8 mouse cellular contexts compared by ENCODE assay signal in the genomic region with DNA sequence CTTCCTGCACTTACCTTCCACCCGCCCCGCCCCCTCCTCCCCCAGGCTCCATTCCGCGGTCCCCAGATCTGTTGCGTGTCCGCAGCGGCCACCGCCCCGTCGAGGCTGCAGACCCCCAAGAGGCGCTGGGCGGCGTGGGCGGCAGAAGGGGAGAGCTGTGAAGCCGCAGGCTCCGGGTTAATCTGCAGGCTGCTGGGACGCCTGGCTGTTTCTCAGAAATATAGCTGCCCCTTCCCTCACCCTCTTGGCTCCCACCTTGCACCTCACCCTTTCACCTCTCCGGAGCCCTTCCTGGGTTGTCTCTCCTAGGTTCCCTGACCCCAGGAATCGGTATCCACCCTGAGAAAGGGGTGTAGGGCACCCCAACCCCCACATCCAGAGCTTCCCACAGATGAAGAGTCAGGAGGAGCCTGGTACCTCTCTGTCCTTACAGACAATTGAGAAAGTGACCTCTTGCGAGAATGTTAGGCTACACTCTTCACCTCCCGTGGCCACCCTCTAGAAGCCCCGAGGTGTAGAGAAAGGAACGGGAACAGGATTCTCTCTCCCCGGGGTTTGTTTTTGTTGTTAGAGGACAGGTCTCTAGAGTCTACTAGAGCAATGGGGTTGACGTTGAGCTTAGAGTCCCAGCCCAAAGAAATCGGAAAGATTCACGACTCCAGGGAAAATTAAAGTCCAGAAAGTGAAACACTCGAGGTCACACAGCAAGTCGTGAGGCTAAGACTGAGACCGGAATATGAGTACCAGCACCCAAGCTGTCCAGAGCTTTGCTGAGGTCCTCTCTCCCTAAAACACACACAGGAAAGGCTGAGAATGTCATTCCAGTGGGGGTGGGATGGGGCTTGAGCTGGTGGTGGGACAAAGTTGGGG. TPM values are rescaled to one million over a fixed set of nuclear protein-coding genes. Genes with fewer than 3 reads are reported as not detected.
DNase-seq lines count a peak whose midpoint lies in the region; ATAC-seq and TF ChIP-seq lines count a peak whose summit lies in the region.

No protein-coding gene starts in this region.

- DNase-seq in left cerebral cortex, adult 2 months (ENCODE audit: extremely low spot score in 1 of 2, low spot score in 2 of 2) = no peak
- no peak for DNase-seq in left cerebral cortex, adult 18-20 months (ENCODE audit: low spot score in 2 of 2)
- no peak for DNase-seq in embryonic facial prominence, embryonic 14.5 days (ENCODE audit: low spot score)
- DNase-seq in right cerebral cortex, adult 2 months (ENCODE audit: low spot score in 2 of 2) = no peak
- DNase-seq in layer of hippocampus, postnatal 14 days (ENCODE audit: low spot score in 2 of 2) = no peak
- no peak for DNase-seq in yolk sac, embryonic 10.5 days (ENCODE audit: low spot score)

- peak overlapping the region; percentile 67 for H3K9ac ChIP-seq in embryonic facial prominence, embryonic 14.5 days (ENCODE audit: low read depth, low read length)
- peak overlapping the region; percentile 67 for H3K9ac ChIP-seq in intestine, embryonic 16.5 days (ENCODE audit: low read depth, low read length)
- peak overlapping the region; percentile 67 for H3K9ac ChIP-seq in neural tube, embryonic 14.5 days (replicated peaks; ENCODE audit: low read depth, low read length)

- H3K36me3 ChIP-seq in embryonic facial prominence, embryonic 14.5 days (ENCODE audit: control insufficient read depth, insufficient read depth, low read length) = no peaks in the 10 kb centered on the region
- H3K36me3 ChIP-seq in intestine, embryonic 16.5 days (ENCODE audit: control insufficient read depth, insufficient read depth, low read length) = peaks cover 10% of the 10 kb centered on the region; the same call in 1 of the 2 replicates
- H3K36me3 ChIP-seq in neural tube, embryonic 14.5 days (ENCODE audit: control insufficient read depth, insufficient read depth, low read length) = no peaks in the 10 kb centered on the region

- WGBS in embryonic facial prominence, embryonic 14.5 days = 5% methylated on average over 13 of the region's 30 CpGs
- WGBS in intestine, embryonic 16.5 days = 6% methylated on average over 22 of the region's 30 CpGs
- 4% methylated on average over 21 of the region's 30 CpGs for WGBS in neural tube, embryonic 14.5 days

- ATAC-seq in embryonic facial prominence, embryonic 14.5 days (ENCODE audit: low read depth) = peak; percentile 6; the same call in 1 of the 2 replicates
- peak; percentile 34; the same call in 1 of the 2 replicates for ATAC-seq in intestine, embryonic 16.5 days
- peak; percentile 22; the same call in 1 of the 2 replicates for ATAC-seq in neural tube, embryonic 14.5 days (ENCODE audit: low read depth)

- peak overlapping the region; percentile 58 for H3K4me3 ChIP-seq in left cerebral cortex, adult 2 months
- H3K4me3 ChIP-seq in embryonic facial prominence, embryonic 14.5 days (ENCODE audit: low read depth, low read length) = peak overlapping the region; percentile 62
- peak overlapping the region; percentile 69 for H3K4me3 ChIP-seq in intestine, embryonic 16.5 days (ENCODE audit: low read length)
- H3K4me3 ChIP-seq in neural tube, embryonic 14.5 days (ENCODE audit: low read depth, low read length) = peak overlapping the region; percentile 52

- peak overlapping the region; percentile 89 for H3K4me2 ChIP-seq in embryonic facial prominence, embryonic 14.5 days (ENCODE audit: low read depth, low read length)
- peak overlapping the region; percentile 77 for H3K4me2 ChIP-seq in intestine, embryonic 16.5 days (ENCODE audit: low read depth, low read length)
- peak overlapping the region; percentile 79 for H3K4me2 ChIP-seq in neural tube, embryonic 14.5 days (ENCODE audit: low read depth, low read length)

- H3K27ac ChIP-seq in left cerebral cortex, adult 2 months = no peak overlapping the region
- no peak overlapping the region for H3K27ac ChIP-seq in embryonic facial prominence, embryonic 14.5 days (replicated peaks; ENCODE audit: low read depth, low read length)
- H3K27ac ChIP-seq in intestine, embryonic 16.5 days (ENCODE audit: low read length) = no peak overlapping the region
- peak overlapping the region; percentile 34; the same call in 1 of the 2 replicates for H3K27ac ChIP-seq in neural tube, embryonic 14.5 days (ENCODE audit: low read depth, low read length)

- H3K4me1 ChIP-seq in embryonic facial prominence, embryonic 14.5 days (ENCODE audit: control insufficient read depth, insufficient read depth, low read length) = no peaks in the 10 kb centered on the region
- 0 out of 2 replicates have a peak, but pooled peaks cover 4% of the 10 kb centered on the region for H3K4me1 ChIP-seq in intestine, embryonic 16.5 days (ENCODE audit: control insufficient read depth, insufficient read depth, low read length)
- H3K4me1 ChIP-seq in neural tube, embryonic 14.5 days (ENCODE audit: control insufficient read depth, insufficient read depth, low read length) = 0 out of 2 replicates have a peak, but pooled peaks cover 5% of the 10 kb centered on the region

- intact Hi-C loops in left cerebral cortex, adult 2 months (cut with DNase I) = loop anchor here (5.0 kb wide), 1 partner anchor 211 kb away; no protein-coding TSS in a partner anchor

- H3K9me3 ChIP-seq in embryonic facial prominence, embryonic 14.5 days (ENCODE audit: control insufficient read depth, low read length) = no peaks in the 10 kb centered on the region
- H3K9me3 ChIP-seq in intestine, embryonic 16.5 days (ENCODE audit: control insufficient read depth, low read length) = no peaks in the 10 kb centered on the region
- H3K9me3 ChIP-seq in neural tube, embryonic 14.5 days (ENCODE audit: control insufficient read depth, low read length) = no peaks in the 10 kb centered on the region

- TF ChIP-seq CTCF in left cerebral cortex, adult 2 months (IDR thresholded peaks at IDR 0.05) = no peak

- H3K27me3 ChIP-seq in embryonic facial prominence, embryonic 14.5 days (replicated peaks; ENCODE audit: control insufficient read depth, insufficient read depth, low read length) = peaks cover 26% of the 10 kb centered on the region
- H3K27me3 ChIP-seq in intestine, embryonic 16.5 days (replicated peaks; ENCODE audit: control insufficient read depth, insufficient read depth, low read length) = peaks cover 2% of the 10 kb centered on the region; the same call in 1 of the 2 replicates
- H3K27me3 ChIP-seq in neural tube, embryonic 14.5 days (ENCODE audit: control insufficient read depth, insufficient read depth, low read length) = peaks cover 7% of the 10 kb centered on the region

RNA-seq across cellular contexts. Expression of gene Grb7, which starts 12.2 kb away (rescaled TPM):
- 1 to 10 TPM; 2.0 to 2.5 TPM for total RNA-seq in left cerebral cortex, adult 2 months (2021)
- total RNA-seq in left cerebral cortex, adult 18-20 months (2021) = 1 to 10 TPM; 3.6 to 4.3 TPM
- 8.3 and 8.8 TPM in 2 replicates for polyA plus RNA-seq in embryonic facial prominence, embryonic 14.5 days (2014; fragmentation: Nextera tagmentation; extraction: Ambion mirVana)
- 87.1 and 87.3 TPM in 2 replicates for polyA plus RNA-seq in intestine, embryonic 16.5 days (2015; fragmentation: Nextera tagmentation; extraction: Ambion mirVana)
- 0.86 and 0.97 TPM in 2 replicates for polyA plus RNA-seq in neural tube, embryonic 14.5 days (2014; fragmentation: Nextera tagmentation; extraction: Ambion mirVana)
- 1 to 10 TPM; 1.1 to 1.6 TPM for total RNA-seq in layer of hippocampus, postnatal 14 days (2021)

RNA-seq across cellular contexts. Expression of gene Mien1, which starts 19.6 kb away (rescaled TPM):
- total RNA-seq in left cerebral cortex, adult 2 months (2021) = 100 to 1,000 TPM; 100 to 106 TPM
- 100 to 1,000 TPM; 104 to 110 TPM for total RNA-seq in left cerebral cortex, adult 18-20 months (2021)
- 92.4 and 102 TPM in 2 replicates for polyA plus RNA-seq in embryonic facial prominence, embryonic 14.5 days (2014; fragmentation: Nextera tagmentation; extraction: Ambion mirVana)
- 279 and 304 TPM in 2 replicates for polyA plus RNA-seq in intestine, embryonic 16.5 days (2015; fragmentation: Nextera tagmentation; extraction: Ambion mirVana)
- polyA plus RNA-seq in neural tube, embryonic 14.5 days (2014; fragmentation: Nextera tagmentation; extraction: Ambion mirVana) = 234 and 247 TPM in 2 replicates
- 100 to 1,000 TPM in 1 of 2 experiments, 10 to 100 TPM in 1; 87.7 to 102 TPM for total RNA-seq in layer of hippocampus, postnatal 14 days (2021)

RNA-seq across cellular contexts. Expression of gene Erbb2, which starts 46.1 kb away (rescaled TPM):
- 1 to 10 TPM; 1.8 to 1.9 TPM for total RNA-seq in left cerebral cortex, adult 2 months (2021)
- 1 to 10 TPM; 2.0 to 2.2 TPM for total RNA-seq in left cerebral cortex, adult 18-20 months (2021)
- 48.3 and 54.8 TPM in 2 replicates for polyA plus RNA-seq in embryonic facial prominence, embryonic 14.5 days (2014; fragmentation: Nextera tagmentation; extraction: Ambion mirVana)
- 33.8 and 37.5 TPM in 2 replicates for polyA plus RNA-seq in intestine, embryonic 16.5 days (2015; fragmentation: Nextera tagmentation; extraction: Ambion mirVana)
- polyA plus RNA-seq in neural tube, embryonic 14.5 days (2014; fragmentation: Nextera tagmentation; extraction: Ambion mirVana) = 5.9 and 9.1 TPM in 2 replicates
- total RNA-seq in layer of hippocampus, postnatal 14 days (2021) = 1 to 10 TPM; 2.4 to 2.9 TPM

RNA-seq across cellular contexts. Expression of gene Pgap3, which starts 58.1 kb away (rescaled TPM):
- 10 to 100 TPM; 10.2 to 11.9 TPM for total RNA-seq in left cerebral cortex, adult 2 months (2021)
- 10 to 100 TPM in 1 of 2 experiments, 1 to 10 TPM in 1; 9.4 to 10.3 TPM for total RNA-seq in left cerebral cortex, adult 18-20 months (2021)
- 9.3 and 10.5 TPM in 2 replicates for polyA plus RNA-seq in embryonic facial prominence, embryonic 14.5 days (2014; fragmentation: Nextera tagmentation; extraction: Ambion mirVana)
- 19.5 and 20.4 TPM in 2 replicates for polyA plus RNA-seq in intestine, embryonic 16.5 days (2015; fragmentation: Nextera tagmentation; extraction: Ambion mirVana)
- polyA plus RNA-seq in neural tube, embryonic 14.5 days (2014; fragmentation: Nextera tagmentation; extraction: Ambion mirVana) = 5.8 and 6.2 TPM in 2 replicates
- 10 to 100 TPM; 10.0 to 10.1 TPM for total RNA-seq in layer of hippocampus, postnatal 14 days (2021)
